Mouse (Mus musculus) left cerebral cortex, postnatal 36 days (tissue): Measurements from ENCODE around the gene Cdk5rap3. TPM values are rescaled to one million over a fixed set of nuclear protein-coding genes. Genes with fewer than 3 reads are reported as not detected.

ENCODE experiments used
- DNase-seq, 2 experiments: peaks; one replicate each; pipeline ENCODE4 v3.0.0; 2021 to 2022; ENCODE audit warnings: low spot score in 2 of 2, mixed read lengths in 1 of 2
- intact Hi-C: fragments of 180-260 bp; cut with DNase I; formaldehyde crosslinking; loops from one replicate; pipeline ENCODE4 v1.15.1; 2025
- total RNA-seq, 2 experiments: library from RNA; stranded (reverse); gene quantifications; 2 replicates each; pipeline ENCODE4 v1.2.3; 2021

The Cdk5rap3 gene
- total RNA-seq, 2 experiments from 2014 or later, result 30.3 to 31.5 TPM

DNA sequence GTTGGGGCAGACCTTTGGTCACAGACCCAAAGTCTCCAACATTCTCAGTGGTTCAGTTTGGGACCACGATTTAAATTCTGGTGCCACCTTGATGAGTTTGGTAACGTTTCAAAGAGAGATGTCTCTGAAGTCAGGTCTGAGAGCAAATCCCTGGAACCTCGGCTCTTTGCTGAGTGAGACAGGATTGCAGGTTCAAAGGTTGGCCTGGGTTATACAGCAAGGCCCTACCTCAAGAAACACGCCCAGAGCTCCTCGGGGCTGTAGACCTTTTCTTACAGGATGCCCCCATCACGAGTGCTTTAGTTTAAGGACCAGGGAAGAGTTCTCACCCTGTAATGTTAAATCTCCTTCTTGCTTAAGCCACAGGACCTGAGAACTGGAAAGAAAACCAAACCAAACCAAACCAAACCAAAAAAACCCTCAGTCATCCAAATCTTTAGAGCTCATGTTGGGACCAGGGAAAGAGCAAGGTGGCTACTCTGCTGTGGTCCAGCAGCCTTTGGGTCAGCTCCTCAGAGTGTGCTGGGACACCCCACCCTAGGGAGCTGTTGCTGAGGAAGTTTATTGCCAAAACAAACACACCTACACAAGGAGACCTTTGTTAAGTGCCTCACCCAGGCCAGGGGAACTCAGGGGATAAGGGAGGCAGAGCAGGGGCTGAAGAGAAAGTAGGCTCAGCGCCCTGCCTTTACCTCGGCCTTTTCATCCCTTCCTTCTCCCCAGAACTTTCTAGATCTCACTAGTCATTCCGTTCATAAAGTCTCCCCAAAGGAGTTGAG, 19.8 kb upstream of the Cdk5rap3 start:
- DNase-seq, result no peak
- intact Hi-C loops, result no loop called here

DNA sequence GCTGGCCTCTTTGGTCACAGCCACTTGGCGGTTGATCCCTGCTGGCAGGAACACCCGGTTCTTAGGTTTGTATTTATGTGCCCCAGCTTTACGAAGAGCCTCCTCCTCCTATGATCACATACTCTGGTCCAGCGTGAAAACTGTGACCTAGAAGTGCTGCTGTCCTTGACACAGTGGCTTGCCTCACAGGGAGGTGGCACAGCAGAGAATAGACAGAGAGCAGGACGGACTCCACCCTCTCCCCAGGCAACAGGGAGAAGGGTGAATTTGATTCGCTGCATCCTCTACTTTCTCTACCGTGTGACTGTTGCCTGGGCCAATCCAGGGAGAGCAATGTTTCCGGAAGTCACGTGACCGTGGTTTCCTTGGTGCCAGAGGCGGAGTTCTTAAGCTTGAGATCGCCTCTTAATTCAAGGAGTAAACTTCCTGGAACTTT, 18.6 kb upstream of the Cdk5rap3 start:
- intact Hi-C loops, result no loop called here
- DNase-seq, result peak in 1 of 2 experiments; percentile 28

DNA sequence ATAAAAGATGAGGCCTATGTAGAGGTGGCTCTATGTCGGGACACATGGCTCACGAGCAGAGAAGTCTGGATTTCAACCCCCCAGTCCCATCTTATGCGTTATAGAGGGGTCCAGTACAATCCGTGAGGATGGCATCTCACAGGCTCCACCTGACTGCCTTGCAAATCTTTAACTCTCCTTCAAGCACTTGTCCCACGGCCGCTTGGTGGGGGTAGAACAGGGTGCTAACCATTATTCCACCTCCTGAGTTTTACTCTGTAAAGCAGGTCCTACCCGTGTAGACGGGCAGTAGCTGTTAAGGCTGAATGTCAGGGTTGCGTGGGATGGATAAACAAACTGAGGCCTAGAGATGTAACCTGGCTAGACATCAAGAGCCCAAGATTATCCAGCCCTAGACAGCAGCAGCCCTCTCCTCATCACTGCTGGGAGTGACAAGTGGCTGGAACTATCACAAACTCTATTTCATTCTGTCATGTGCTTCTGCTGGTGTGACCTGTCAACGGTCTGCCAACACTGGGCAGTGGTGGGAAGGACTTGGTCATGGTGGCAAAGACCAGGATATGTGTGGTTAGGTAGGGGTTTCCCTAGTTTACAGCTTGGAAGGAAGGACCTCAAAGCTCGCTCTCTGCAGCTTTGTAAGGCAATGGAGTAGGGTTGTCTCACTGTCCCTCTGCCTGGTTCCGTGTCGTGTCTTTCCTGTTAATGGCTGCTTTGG, 17.4 kb upstream of the Cdk5rap3 start:
- DNase-seq, result no peak
- intact Hi-C loops, result no loop called here

DNA sequence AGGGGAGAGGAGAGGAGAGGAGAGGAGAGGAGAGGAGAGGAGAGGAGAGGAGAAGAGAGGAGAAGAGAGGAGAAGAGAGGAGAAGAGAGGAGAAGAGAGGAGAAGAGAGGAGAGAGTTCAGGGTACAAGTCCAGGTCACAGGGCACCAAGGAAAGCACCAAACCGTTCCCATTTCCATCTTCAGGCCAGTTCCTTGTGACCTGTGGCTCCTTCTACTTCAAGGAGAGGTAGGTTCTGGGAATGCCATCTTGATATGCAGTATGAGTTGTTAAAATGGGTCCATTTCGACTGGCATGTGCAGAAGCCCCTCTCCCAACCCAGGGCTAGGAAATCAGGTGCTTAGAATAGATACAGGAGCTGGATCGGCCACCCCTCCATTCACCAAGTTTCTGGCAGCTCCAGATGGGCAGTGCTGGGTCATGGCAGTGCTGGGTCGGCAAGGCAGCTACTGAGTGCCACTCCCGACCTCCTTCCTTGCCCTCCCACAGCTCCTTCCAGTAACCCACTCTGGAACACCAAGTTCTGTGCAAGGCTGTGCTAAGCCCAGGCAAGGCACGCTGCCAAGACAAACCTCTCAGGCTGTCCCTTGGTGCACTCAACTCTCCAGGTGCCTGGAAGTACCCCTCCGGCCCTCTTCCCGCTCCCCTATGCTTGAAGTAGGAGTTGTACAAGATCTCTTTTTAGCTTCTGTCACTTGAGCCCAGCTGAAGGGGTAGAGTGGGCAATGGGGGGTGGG, 15.2 kb upstream of the Cdk5rap3 start:
- intact Hi-C loops, result no loop called here
- no peak for DNase-seq

DNA sequence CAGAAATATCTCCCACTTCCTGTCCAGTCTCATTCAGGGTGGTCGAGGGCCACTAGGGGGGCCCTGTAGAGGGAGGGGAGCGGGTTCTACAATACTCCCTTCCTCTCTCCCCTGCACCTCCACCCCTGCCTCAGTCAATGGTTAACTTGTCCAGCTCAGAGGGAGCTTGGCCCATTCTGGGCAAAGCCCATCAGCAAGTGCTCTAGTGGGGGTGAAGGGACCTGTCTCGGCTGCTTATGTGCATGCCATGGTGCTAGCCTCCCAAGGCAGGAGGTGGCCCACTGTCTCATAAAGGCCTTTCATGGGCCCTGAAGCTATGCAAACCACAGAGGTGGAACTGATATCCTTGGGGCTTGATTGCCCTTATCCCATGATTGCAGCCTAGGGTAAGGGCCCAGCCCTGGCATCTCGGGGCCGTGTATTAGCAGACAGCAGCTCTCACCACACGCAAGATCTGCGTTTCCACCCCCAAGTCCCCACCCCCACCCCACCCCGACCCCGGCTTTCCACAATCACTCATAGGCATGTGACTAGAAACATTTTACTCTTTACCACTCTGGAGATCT, 13.6 kb upstream of the Cdk5rap3 start:
- intact Hi-C loops, result no loop called here
- no peak for DNase-seq

DNA sequence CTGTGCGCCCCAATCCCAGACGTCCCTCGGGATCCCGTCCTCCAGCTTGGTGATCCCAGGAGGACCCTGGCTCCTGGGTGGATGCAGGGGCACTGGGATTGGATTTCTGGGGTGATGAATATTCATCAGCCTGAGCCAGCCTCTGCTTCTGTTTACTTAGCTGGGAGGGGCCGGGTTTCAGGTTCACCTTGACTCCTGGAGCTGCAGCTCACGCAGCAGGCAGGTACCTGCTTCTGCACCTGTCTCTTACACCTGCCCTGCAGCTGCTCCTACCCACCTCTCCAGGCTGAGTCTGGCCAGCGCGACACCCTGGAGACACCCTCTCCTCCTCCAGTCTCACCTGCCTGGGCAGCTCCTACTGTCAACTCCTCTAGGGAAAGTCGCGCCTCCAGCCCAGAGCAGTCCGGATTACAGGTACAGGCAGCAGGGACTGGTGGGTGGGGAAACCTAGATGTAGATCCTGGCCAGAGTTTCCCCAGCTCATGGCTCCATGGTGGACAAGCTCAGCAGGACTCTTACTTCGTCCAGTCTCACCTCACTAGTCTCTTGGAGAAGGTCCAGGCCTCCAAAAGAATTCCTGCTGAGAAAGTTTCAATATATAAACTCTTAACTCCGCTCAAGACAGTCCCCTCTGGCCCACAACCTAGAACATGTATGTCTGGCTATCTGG, 12.9 kb upstream of the Cdk5rap3 start:
- intact Hi-C loops, result no loop called here
- DNase-seq, result no peak

DNA sequence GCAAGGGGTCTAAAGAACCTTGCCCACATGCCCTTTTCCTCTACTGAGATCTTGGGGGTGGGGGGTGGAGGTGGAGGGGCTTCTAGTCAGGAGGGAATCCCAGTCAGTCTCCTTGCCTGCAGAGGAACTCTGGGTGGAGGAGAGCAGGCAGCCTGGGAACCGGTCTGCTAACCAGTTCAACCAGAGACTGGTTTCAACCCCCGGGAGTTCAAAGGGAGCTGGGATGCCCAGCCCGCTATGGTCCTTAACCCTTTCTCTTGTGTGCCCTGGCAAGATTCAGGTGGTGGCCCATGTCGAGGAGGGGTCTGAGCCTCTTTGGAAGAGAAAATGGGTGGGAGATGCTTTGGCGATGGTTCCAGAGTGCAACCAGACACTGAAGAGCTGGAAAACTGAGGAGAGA, 12.4 kb upstream of the Cdk5rap3 start:
- intact Hi-C loops, result no loop called here
- no peak for DNase-seq

DNA sequence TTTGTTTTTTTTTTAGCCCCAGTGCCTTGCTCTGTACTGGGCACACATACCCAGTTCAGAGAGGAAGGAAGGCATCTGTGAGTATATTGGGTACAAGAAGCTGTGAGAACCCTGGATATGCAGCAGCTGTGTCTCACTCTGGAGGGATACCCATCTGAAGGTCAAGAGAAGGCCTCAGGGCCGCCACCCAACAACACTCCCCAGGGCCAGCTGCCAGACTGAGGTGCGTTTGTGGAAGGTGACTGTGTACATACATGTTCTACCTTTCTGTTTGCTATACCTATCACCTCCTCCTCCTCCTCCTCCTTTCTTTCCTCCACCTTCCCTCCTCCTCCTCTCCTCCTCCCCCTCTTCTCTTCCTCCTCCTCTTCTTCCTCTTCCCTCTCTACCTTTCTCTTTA, 11.8 kb upstream of the Cdk5rap3 start, which contains the start of gene Prr15l:
TSS of gene Prr15l (plus strand) at position 17 of the 400 bp plus-strand sequence.
- DNase-seq, result no peak
- intact Hi-C loops, result no loop called here

DNA sequence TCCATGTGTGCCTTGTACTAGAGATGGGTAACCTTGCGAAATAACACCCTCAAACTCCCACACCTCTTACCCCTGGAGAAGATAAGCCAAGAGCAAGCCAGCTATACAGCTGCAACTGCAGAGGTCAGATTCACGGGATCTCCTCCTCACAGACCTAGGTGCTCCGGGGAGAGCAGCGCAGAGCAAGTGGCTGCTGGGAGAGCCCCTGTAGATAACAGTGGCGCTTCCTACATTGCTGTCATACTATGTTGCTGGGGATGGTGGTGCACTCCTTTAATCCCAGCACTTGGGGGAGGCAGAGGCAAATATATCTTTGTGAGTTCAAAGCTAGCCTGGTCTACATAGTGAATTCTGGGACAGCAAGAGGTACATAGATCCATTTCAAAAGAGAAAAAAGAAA, 10.3 kb upstream of the Cdk5rap3 start:
- no peak for DNase-seq
- intact Hi-C loops, result no loop called here

DNA sequence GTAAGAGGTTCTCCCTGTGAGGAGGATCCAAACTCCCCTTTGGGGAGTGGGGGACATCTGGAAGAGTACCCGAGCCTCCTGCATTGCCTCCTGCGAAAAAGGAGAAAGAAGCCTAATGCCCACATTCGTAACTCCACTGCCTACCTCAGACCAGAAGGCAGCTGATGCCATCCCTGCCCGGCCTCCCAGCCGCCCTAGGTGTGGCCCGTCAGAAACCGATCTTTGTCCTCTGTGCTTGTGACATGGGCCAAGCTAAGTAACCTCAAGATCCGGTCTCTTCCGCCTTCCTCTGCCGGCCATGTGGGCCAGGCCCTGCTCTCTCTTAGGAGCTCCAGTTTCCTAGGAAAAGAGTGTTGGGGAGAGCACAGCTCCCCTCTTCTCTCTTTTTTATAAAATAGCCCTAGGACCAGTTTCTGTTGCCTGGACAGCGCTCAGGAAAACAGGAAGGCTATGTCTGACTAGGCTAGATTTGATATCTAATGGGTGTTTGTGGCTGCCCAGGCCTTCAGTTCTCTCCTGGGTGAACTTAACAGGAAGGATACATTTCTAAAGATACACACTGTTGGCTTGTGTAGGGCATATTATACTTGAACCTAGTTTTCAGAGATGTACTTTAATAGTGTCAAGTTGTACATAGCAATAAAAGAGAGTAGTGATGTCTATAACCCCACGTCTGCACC, 9.3 kb upstream of the Cdk5rap3 start:
- intact Hi-C loops, result no loop called here
- no peak for DNase-seq

DNA sequence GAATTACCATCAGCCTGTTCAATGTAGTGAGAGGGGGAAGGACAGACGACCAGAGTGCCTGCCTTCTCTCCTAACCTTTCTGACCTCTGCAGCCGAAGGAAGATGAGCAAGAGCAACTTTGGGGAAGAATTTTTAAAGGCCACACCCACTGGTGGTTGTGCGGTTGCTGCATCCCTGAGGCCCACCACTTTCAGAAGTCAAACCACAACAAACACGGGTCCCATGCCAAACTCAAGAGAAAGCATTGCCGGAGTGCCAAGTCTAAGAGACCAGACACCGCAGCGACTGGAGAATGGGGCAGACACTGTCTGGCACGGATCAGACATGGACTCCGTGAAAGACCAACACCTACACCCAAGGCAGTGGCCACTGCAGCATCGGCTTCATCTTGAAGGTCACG, 8.6 kb upstream of the Cdk5rap3 start:
- intact Hi-C loops, result no loop called here
- DNase-seq, result no peak

DNA sequence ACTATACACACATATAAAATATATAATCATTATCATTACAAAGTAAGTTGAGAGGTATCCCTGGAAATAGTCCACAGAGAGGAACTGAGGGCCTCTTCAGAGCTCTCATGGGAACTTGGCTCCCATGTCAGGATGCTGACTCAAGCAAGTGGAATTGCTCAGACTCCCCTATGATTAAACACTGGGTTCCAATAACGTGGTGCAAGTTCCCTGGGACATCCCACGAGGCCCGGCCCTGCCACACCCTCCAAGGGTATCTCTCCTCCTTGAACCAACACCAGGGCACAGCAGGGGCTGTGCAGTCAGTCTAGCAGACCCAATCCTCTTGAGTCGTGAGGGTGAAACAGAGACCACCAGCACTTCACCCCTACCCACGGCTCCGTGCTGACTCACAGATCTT, 2.7 kb upstream of the Cdk5rap3 start:
- intact Hi-C loops, result loop anchor here (5.0 kb wide), 1 partner anchor 58 kb away; no protein-coding TSS in a partner anchor
- no peak for DNase-seq

DNA sequence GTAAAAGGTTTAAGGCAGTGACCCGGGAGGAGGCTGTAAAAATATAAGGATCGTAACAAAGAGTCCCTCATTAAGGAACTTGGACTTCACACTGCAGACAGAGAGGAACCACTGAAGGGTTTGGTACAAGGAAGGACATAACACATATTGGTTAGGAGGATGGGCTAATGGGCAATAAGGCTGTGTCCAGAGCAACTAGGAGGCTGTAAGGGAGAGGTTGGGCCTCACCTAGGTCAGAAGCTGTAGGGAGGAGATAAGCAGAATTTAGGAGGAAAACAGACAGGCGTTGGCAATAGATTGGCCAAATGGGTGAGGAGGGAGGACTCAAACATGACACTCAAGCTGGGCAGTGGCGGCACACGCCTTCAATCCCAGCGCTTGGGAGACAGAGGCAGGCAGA, 1.1 kb upstream of the Cdk5rap3 start:
- DNase-seq, result no peak
- intact Hi-C loops, result loop anchor here (2.0 to 5.0 kb wide), 4 partner anchors 27 to 105 kb away; no protein-coding TSS in a partner anchor

DNA sequence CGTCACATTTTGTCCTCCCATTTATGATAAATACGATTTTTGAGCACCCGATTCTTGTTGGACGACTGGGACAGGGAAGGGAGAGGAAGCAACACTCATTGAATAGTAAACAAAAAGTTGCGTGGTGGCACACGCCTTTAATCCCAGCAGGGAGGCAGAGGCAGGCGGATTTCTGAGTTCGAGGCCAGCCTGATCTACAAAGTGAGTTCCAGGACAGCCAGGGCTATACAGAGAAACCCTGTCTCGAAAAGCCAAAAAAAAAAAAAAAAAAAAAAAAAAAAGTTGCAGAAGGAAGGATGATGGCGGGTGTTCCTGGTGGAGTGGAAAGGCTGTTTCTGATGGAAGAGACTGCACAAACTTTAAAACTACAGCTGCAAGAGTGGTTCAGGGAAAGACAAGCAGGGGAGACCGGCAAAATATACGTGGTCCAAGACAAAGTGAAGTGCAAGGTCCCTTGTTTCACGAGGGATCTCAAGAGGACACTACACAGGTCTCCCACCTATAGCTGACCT, 645 bp upstream of the Cdk5rap3 start:
- DNase-seq, result no peak
- intact Hi-C loops, result loop anchor here (2.0 to 5.0 kb wide), 4 partner anchors 28 to 106 kb away; no protein-coding TSS in a partner anchor

DNA sequence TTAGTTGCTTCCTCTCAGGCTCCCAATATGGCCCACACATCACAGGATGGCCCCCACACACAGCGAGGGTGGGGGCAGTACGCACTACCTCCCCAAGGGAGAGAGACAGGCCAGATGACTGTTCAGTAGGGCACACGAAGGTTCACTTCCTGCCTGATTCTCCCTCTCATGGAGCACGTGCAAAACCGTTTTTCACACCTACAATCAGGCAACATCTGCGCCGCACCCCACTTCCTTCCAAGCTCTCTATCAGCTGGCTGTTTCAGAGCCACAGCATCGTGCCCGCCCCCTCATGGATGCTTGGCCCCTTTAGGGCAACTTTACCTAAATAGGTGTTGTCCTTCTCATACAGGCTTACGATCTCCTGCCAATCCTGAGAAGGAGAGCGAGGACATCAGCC, 3.6 kb downstream of the Cdk5rap3 start:
- no peak for DNase-seq
- intact Hi-C loops, result no loop called here

DNA sequence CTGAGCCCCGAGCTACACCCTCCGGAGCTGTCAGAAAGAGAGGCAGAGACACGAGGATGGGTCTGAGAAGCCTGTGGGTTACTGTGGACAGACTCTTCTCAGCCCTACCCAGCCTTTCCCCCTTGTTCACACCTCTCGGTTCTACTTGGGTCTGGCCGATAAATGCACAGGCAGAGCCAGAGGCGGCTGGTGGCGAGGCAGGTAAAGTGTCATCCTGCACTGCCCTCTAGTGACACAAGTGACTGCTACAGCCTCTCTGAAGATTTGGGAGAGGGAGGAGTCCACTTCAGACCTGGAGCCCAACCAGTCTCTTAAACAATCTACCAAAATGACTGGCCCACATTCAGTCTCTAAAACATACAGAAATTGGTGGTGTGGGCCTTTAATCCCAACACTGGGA, 6.3 kb downstream of the Cdk5rap3 start:
- intact Hi-C loops, result no loop called here
- peak; percentile 76 to 79 for DNase-seq

DNA sequence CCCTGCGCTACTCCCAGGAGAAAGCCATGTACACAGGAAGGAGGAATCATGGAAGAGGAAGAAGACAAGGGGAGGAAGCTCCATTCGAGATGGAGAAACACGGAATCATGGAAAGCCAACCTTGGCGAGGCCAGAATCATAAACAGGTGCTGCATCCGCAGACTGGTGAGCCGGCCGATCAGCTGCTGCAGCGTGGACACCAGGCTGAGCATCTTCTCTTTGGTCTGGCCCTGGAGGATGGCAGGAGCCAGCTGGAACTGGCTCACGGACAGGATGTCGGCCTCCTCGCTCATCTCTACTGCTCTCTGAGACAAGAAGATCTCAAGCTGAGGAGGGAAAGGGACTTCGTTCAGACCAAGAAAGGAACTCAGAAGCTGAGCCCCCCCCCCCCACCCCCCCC, 7.7 kb downstream of the Cdk5rap3 start:
- intact Hi-C loops, result no loop called here
- no peak for DNase-seq

DNA sequence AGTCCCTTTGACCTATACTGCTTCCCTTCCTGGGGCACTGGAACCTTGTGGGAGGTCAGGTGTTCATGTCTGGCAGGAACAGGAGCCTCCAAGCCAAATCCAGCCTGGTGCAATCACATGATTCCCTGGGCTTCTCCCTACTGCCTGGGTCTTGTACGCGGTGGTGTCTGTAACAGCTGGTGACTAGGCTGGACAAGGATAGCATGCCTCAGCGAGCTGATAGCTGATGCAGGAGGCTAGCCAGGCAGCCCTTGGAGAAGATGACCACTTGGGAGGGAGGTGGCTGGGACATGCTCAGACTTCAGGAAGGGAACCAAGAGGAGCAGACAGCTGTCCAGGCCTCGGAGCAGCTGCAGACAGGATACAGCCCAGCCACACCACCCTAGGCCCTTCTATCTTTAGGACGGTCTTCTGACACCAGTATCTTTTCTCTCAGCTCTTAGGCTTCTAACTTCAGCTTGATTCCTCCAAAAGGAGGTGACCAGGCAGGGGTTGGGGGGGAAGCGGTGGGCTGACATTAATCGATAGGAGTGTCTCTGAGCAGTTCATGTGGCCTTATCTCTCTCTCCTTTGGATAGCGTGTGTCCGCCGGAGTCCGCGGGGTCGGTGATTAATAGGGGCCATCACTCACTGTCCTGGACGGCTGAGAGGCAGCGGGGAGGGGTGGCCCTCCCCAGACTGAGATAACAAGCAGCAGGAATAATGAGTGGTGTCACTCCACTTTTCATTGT, 9.7 kb downstream of the Cdk5rap3 start:
- DNase-seq, result no peak
- intact Hi-C loops, result no loop called here
